Mouse (Mus musculus): Measurements from ENCODE around the gene Anapc7. TPM values are rescaled to one million over a fixed set of nuclear protein-coding genes. Genes with fewer than 3 reads are reported as not detected.

Anapc7 gene
- total RNA-seq, 4 experiments from 2014 or later = 30.2 to 35.9 (median 33.9) TPM

DNA sequence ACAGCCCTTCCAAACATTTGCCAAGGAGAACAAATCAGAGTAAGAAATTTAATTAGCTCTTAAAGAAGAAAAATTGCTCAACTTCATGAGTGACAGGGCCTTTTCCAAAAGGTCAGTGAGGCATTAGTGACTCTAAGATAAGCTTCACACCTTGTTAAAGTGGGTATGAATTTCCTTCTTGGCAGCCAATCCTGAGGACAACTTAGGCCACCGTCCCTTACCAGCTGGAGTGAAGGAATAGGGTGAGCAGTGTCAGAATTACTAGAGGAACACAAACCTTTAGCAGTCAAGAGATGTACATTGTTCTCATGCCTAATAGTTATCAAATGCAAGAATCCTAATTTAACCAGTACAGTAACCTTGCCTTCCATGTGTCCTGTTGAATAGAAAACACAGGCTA is 73.0 kb downstream of the Anapc7 start:
- DNase-seq (ENCODE audit: low spot score) = no peak

Other genes with a start within 250 kb of the Anapc7 start
- 1 to 10 TPM; 1.1 to 1.8 (median 1.5) TPM for gene Hvcn1, start 214.9 kb upstream of the Anapc7 start, total RNA-seq (2022)
- 1 to 10 TPM; 3.5 to 5.1 (median 3.8) TPM for gene Tctn1, start 157.2 kb upstream of the Anapc7 start, total RNA-seq (2022)
- gene Pptc7, start 137.3 kb upstream of the Anapc7 start, total RNA-seq (2022) = 100 to 1,000 TPM; 103 to 141 (median 121) TPM
- gene Rad9b, start 67.5 kb upstream of the Anapc7 start, total RNA-seq (2022) = 1 to 10 TPM in 3 of 4 experiments, under 1 TPM in 1; 0.89 to 1.9 (median 1.3) TPM
- 100 to 1,000 TPM in 2 of 4 experiments, 10 to 100 TPM in 2; 91.9 to 113 (median 101) TPM for gene Vps29, start 67.3 kb upstream of the Anapc7 start, total RNA-seq (2022)
- 10 to 100 TPM; 25.3 to 32.1 (median 30.4) TPM for gene Gpn3, start 49.8 kb upstream of the Anapc7 start, total RNA-seq (2022)
- gene Fam216a, start 49.3 kb upstream of the Anapc7 start, total RNA-seq (2022) = 10 to 100 TPM; 11.6 to 14.3 (median 12.7) TPM
- gene Arpc3, start 29.8 kb upstream of the Anapc7 start, total RNA-seq (2022) = 10 to 100 TPM; 84.9 to 93.6 (median 88.1) TPM
- over 10,000 TPM; 11,934 to 13,904 (median 12,774) TPM for gene Atp2a2, start 80.5 kb downstream of the Anapc7 start, total RNA-seq (2022)
- 10 to 100 TPM; 64.5 to 96.2 (median 80.6) TPM for gene Ift81, start 192.8 kb downstream of the Anapc7 start, total RNA-seq (2022)
- 1 to 10 TPM; 3.1 to 3.6 (median 3.4) TPM for gene P2rx7, start 222.2 kb downstream of the Anapc7 start, total RNA-seq (2022)

All from heart, adult 8-10 months (tissue).